12 mouse cellular contexts compared by ENCODE assay signal in genomic region chr14:31945125-31945524, GRCm38 (mm10).
DNase-seq lines count a peak whose midpoint lies in the region; ATAC-seq lines count a peak whose summit lies in the region.
"Had no signal": no experiment of that assay in that cellular context is flagged by ENCODE, and none has a peak within 500 bp of the region (broad histone marks: within the 10 kb centered on the region; RNA-seq: fewer than 3 reads in every experiment).

No protein-coding gene starts in this region.

- ATAC-seq in erythroblast, adult 5-6 weeks (replicated peaks; ENCODE audit: low FRiP score, poor library complexity, severe bottlenecking) = no peak
- ATAC-seq: Patski had no signal

- intact Hi-C loops in gastrocnemius, postnatal 36 days (cut with DNase I) = no loop called here
- intact Hi-C loops in heart, postnatal 14 days (cut with DNase I) = no loop called here

- DNase-seq in gastrocnemius, adult 18-20 months (ENCODE audit: low spot score) = peak; percentile 62
- no peak for DNase-seq in gastrocnemius, postnatal 36 days
- DNase-seq in MN1 (ENCODE audit: low spot score) = peak; percentile 67
- peak; percentile 39 for DNase-seq in gastrocnemius, postnatal 25 days
- peak; percentile 61 to 66 for DNase-seq in heart, postnatal 14 days
- no peak for DNase-seq in left cerebral cortex, adult 11 months (ENCODE audit: low spot score)
- DNase-seq in frontal cortex, adult 2 months (ENCODE audit: extremely low spot score in 1 of 2, low spot score in 1 of 2) = no peak
- DNase-seq: cerebellum, adult 8-10 months; left cerebral cortex, postnatal 4 days; spleen, adult 18-20 months had no signal

Comparison
In these comparisons a context has a peak if more than half of its experiments do, and no peak if none do; other contexts are left out.
1. DNase-seq: peak in gastrocnemius, adult 18-20 months (single experiment), MN1 (single experiment), gastrocnemius, postnatal 25 days (single experiment) and heart, postnatal 14 days (2 of 2); none in gastrocnemius, postnatal 36 days (0 of 2), left cerebral cortex, adult 11 months (single experiment) and frontal cortex, adult 2 months (0 of 2).